Mouse (Mus musculus): ENCODE data around the gene Gnl2.

The Gnl2 gene

GRCm38 (mm10) chr4:125085346-125085841 lies 69.0 kb downstream of the Gnl2 start:
- DNase-seq (ENCODE audit: low read depth), result peak; percentile 71

- DNase-seq (ENCODE audit: low read depth), result peak; percentile 79
Observed at GRCm38 (mm10) chr4:125093031-125093430, 76.6 kb downstream of the Gnl2 start.

GRCm38 (mm10) chr4:125096066-125096465 lies 79.7 kb downstream of the Gnl2 start:
- peak; percentile 62 for DNase-seq (ENCODE audit: low read depth)

GRCm38 (mm10) chr4:125097412-125097811 lies 81.0 kb downstream of the Gnl2 start:
- peak; percentile 67 for DNase-seq (ENCODE audit: low read depth)

GRCm38 (mm10) chr4:125099458-125099857 lies 83.1 kb downstream of the Gnl2 start:
- peak; percentile 87 for DNase-seq (ENCODE audit: low read depth)

- DNase-seq (ENCODE audit: low read depth), result no peak
Observed at GRCm38 (mm10) chr4:125101334-125101733, 84.9 kb downstream of the Gnl2 start.

Data from 416B (cell line).